8 mouse cellular contexts compared by ENCODE assay signal in genomic region chr9:8900203-8901012, GRCm38 (mm10). TPM values are rescaled to one million over a fixed set of nuclear protein-coding genes. Genes with fewer than 3 reads are reported as not detected.
DNase-seq lines count a peak whose midpoint lies in the region; TF ChIP-seq lines count a peak whose summit lies in the region.

No protein-coding gene starts in this region.

- peak overlapping the region; percentile 71 for H3K4me3 ChIP-seq in hindbrain, embryonic 10.5 days
- H3K4me3 ChIP-seq in left cerebral cortex, adult 2 months = peak overlapping the region; percentile 83

- peaks cover 26% of the 10 kb centered on the region for H3K4me1 ChIP-seq in hindbrain, embryonic 10.5 days (replicated peaks)

- WGBS in hindbrain, embryonic 10.5 days = under 1% methylated on average over 41 of the region's 41 CpGs

- H3K27me3 ChIP-seq in hindbrain, embryonic 10.5 days (ENCODE audit: insufficient read depth, poor library complexity, severe bottlenecking) = peaks cover 54% of the 10 kb centered on the region

- intact Hi-C loops in left cerebral cortex, adult 2 months (cut with DNase I) = loop anchor here (1.0 kb wide), 1 partner anchor 27 kb away; no protein-coding TSS in a partner anchor

- DNase-seq in right cerebral cortex, adult 18-20 months = peak; percentile 14
- DNase-seq in right cerebral cortex, postnatal 25 days = no peak
- DNase-seq in embryo, embryonic 10.5 days (ENCODE audit: low spot score) = peak; percentile 38
- peak; percentile 47 for DNase-seq in hindbrain, embryonic 10.5 days (ENCODE audit: low spot score)
- peak; percentile 17 to 23 for DNase-seq in left cerebral cortex, adult 2 months (ENCODE audit: extremely low spot score in 1 of 2, low spot score in 2 of 2)
- peak; percentile 26 for DNase-seq in lung, postnatal 14 days
- peak; percentile 52 for DNase-seq in retina, embryonic 14.5 days (ENCODE audit: low spot score)
- DNase-seq in B cell, adult 2 months = no peak

- 0 out of 2 replicates have a peak, but pooled peaks cover 3% of the 10 kb centered on the region for H3K9me3 ChIP-seq in hindbrain, embryonic 10.5 days

- no peaks in the 10 kb centered on the region for H3K36me3 ChIP-seq in hindbrain, embryonic 10.5 days

- no peak for TF ChIP-seq CTCF in left cerebral cortex, adult 2 months (IDR thresholded peaks at IDR 0.05)

- H3K27ac ChIP-seq in hindbrain, embryonic 10.5 days = peak overlapping the region; percentile 75; the same call in 1 of the 2 replicates
- H3K27ac ChIP-seq in left cerebral cortex, adult 2 months = peak overlapping the region; percentile 95

RNA-seq across cellular contexts. Expression of gene Pgr, which starts 0.8 kb away (rescaled TPM):
- 0.22 and 0.26 TPM in 2 replicates for polyA plus RNA-seq in hindbrain, embryonic 10.5 days (2016; fragmentation: Nextera tagmentation; extraction: Ambion mirVana)
- 10 to 100 TPM; 20.9 to 21.7 TPM for total RNA-seq in left cerebral cortex, adult 2 months (2021)

Comparison
In these comparisons a context has a peak if more than half of its experiments do, and no peak if none do; other contexts are left out.
1. DNase-seq: peak in right cerebral cortex, adult 18-20 months (single experiment), embryo, embryonic 10.5 days (single experiment), hindbrain, embryonic 10.5 days (single experiment), left cerebral cortex, adult 2 months (2 of 2), lung, postnatal 14 days (single experiment) and retina, embryonic 14.5 days (single experiment); none in right cerebral cortex, postnatal 25 days (single experiment) and B cell, adult 2 months (0 of 2).